Mouse (Mus musculus) hindbrain, postnatal 0 days (tissue): ENCODE results near the gene Apoc2. TPM values are rescaled to one million over a fixed set of nuclear protein-coding genes. Genes with fewer than 3 reads are reported as not detected.

Experiments used
- ATAC-seq: fragments of 200-750 bp; cut with Nextera tagmentation; 2 replicates; pipeline ENCODE4 v1.8.0; 2017; ENCODE audit warnings: mild to moderate bottlenecking, moderate TSS enrichment, moderate library complexity
- DNase-seq: peaks from one replicate; pipeline ENCODE4 v3.0.0-alpha.2; 2015; ENCODE audit warnings: low spot score
- H3K27ac ChIP-seq: fragments of 300-500 bp; sonication (generic); 2 replicates; pipeline ENCODE4 v1.5.1; 2014; ENCODE audit warnings: mild to moderate bottlenecking
- H3K27me3 ChIP-seq: fragments of 300-500 bp; sonication (generic); 2 replicates; pipeline ENCODE4 v1.6.1; 2014; ENCODE audit warnings: low read length, mixed read lengths; ENCODE audit not compliant: insufficient read depth
- H3K36me3 ChIP-seq: fragments of 300-500 bp; sonication (generic); 2 replicates; pipeline ENCODE4 v1.6.1; 2014; ENCODE audit warnings: low read length, mixed read lengths; ENCODE audit not compliant: insufficient read depth
- H3K4me1 ChIP-seq: fragments of 300-500 bp; sonication (generic); 2 replicates; pipeline ENCODE4 v1.6.1; 2014; ENCODE audit warnings: antibody characterized with exemption, low read length, mixed read lengths; ENCODE audit not compliant: insufficient read depth
- H3K4me2 ChIP-seq: fragments of 300-500 bp; sonication (generic); 2 replicates; pipeline ENCODE4 v1.6.1; 2014; ENCODE audit warnings: low read depth, mild to moderate bottlenecking, low read length, moderate library complexity, mixed read lengths
- H3K4me3 ChIP-seq: fragments of 300-500 bp; sonication (generic); 2 replicates; pipeline ENCODE4 v1.5.1; 2014; ENCODE audit warnings: low read length
- H3K9ac ChIP-seq: fragments of 300-500 bp; sonication (generic); replicated peaks from 2 replicates; pipeline ENCODE4 v1.6.1; 2014; ENCODE audit warnings: mild to moderate bottlenecking, low read length, moderate library complexity, mixed read lengths
- H3K9me3 ChIP-seq: fragments of 300-500 bp; sonication (generic); 2 replicates; pipeline ENCODE4 v1.6.1; 2016; ENCODE audit warnings: low read length, mixed read lengths
- CTCF ChIP-seq: IDR thresholded peaks from 2 replicates; pipeline ENCODE4 v1.5.1; 2016; ENCODE audit warnings: antibody characterized with exemption, control low read depth, low read depth
- WGBS: fragments of 180-500 bp; shearing (Covaris S2); extraction: QIAGEN DNeasy Blood & Tissue Kit; methylation state at CpG from one replicate; pipeline ENCODE4 v1.1.7; 2014; 5-methylcytosine and 5-hydroxymethylcytosine counted together
- polyA plus RNA-seq: library from polyadenylated mRNA; unstranded; fragments of >200 nt; fragmentation: Nextera tagmentation; extraction: Ambion mirVana; gene quantifications from 2 replicates; pipeline ENCODE4 v1.2.1, GENCODE M21; 2015
- total RNA-seq: library from RNA; depleted of rRNA; stranded (reverse); fragments of >200 nt; gene quantifications from 2 replicates; pipeline ENCODE4 v1.2.3, GENCODE M21; 2014

Gene Apoc2
- total and polyA plus RNA-seq, 2 experiments from 2014 or later = 0.38 TPM; not detected in 1

- 83% methylated on average over 2 of the region's 2 CpGs for WGBS
- no peak overlapping the region for H3K4me3 ChIP-seq
Measured at GRCm38 (mm10) chr7:19716822-19717221, 39.1 kb upstream of the Apoc2 start.

GRCm38 (mm10) chr7:19716055-19716682, 38.4 kb upstream of the Apoc2 start:
- Histone ChIP-seq H3K9me3 (0 out of 2 replicates have a peak, but pooled peaks cover 2% of the 10 kb centered on the region), H3K27me3 (no peaks in the 10 kb centered on the region), H3K27ac (peak overlapping the region; percentile 87), H3K4me2 (peak overlapping the region; percentile 49), H3K9ac (peak overlapping the region; percentile 46), H3K36me3 (peaks cover 10% of the 10 kb centered on the region; the same call in 1 of the 2 replicates), H3K4me3 (peak overlapping the region; percentile 18), H3K4me1 (peaks cover 9% of the 10 kb centered on the region; the same call in 1 of the 2 replicates)
- ATAC-seq (no peak), DNase-seq (no peak)
- no peak for TF ChIP-seq CTCF
- 4% methylated on average over 18 of the region's 18 CpGs for WGBS

More at GRCm38 (mm10) chr7:19716822-19717221, 39.1 kb upstream of the Apoc2 start:
- H3K9me3 ChIP-seq = 0 out of 2 replicates have a peak, but pooled peaks cover 2% of the 10 kb centered on the region
- DNase-seq (no peak), ATAC-seq (no peak)
- TF ChIP-seq CTCF = no peak
- H3K9ac ChIP-seq = peak overlapping the region; percentile 46; the same call in 1 of the 2 replicates
- H3K27ac ChIP-seq = peak overlapping the region; percentile 87
- H3K4me1 ChIP-seq = peaks cover 9% of the 10 kb centered on the region; the same call in 1 of the 2 replicates
- peaks cover 4% of the 10 kb centered on the region; the same call in 1 of the 2 replicates for H3K36me3 ChIP-seq
- peak overlapping the region; percentile 49 for H3K4me2 ChIP-seq
- no peaks in the 10 kb centered on the region for H3K27me3 ChIP-seq

GRCm38 (mm10) chr7:19715239-19716054, 37.7 kb upstream of the Apoc2 start, which contains the start of gene Tomm40:
Gene Tomm40 (minus strand): TSS chr7:19715438.
- Histone ChIP-seq H3K4me1 (peaks cover 9% of the 10 kb centered on the region; the same call in 1 of the 2 replicates), H3K27me3 (no peaks in the 10 kb centered on the region), H3K4me3 (peak within 1 kb of the TSS; percentile 98), H3K4me2 (peak within 1 kb of the TSS; percentile 95), H3K36me3 (peaks cover 10% of the 10 kb centered on the region; the same call in 1 of the 2 replicates), H3K9me3 (no peaks in the 10 kb centered on the region), H3K9ac (peak within 1 kb of the TSS; percentile 98), H3K27ac (peak within 1 kb of the TSS; percentile 91)
- DNase-seq (peak; percentile 100), ATAC-seq (peak; percentile 99)
- peak; percentile 10; the same call in 1 of the 2 replicates for TF ChIP-seq CTCF
- WGBS = 1% methylated on average over 57 of the region's 59 CpGs

- Histone ChIP-seq H3K9ac (peak overlapping the region; percentile 98), H3K9me3 (no peaks in the 10 kb centered on the region), H3K27me3 (no peaks in the 10 kb centered on the region), H3K27ac (peak overlapping the region; percentile 91), H3K4me3 (peak overlapping the region; percentile 98), H3K4me2 (peak overlapping the region; percentile 95), H3K36me3 (peaks cover 12% of the 10 kb centered on the region; the same call in 1 of the 2 replicates), H3K4me1 (peaks cover 9% of the 10 kb centered on the region; the same call in 1 of the 2 replicates)
- under 1% methylated on average over 39 of the region's 39 CpGs for WGBS
- DNase-seq = peak; percentile 15
- ATAC-seq = no peak
- TF ChIP-seq CTCF = no peak
Measured at GRCm38 (mm10) chr7:19714836-19715235, 37.1 kb upstream of the Apoc2 start.

GRCm38 (mm10) chr7:19713598-19713997, 35.9 kb upstream of the Apoc2 start:
- Histone ChIP-seq H3K4me1 (peaks cover 9% of the 10 kb centered on the region; the same call in 1 of the 2 replicates), H3K9ac (no peak overlapping the region), H3K36me3 (peaks cover 24% of the 10 kb centered on the region; the same call in 1 of the 2 replicates), H3K4me3 (no peak overlapping the region), H3K27me3 (no peaks in the 10 kb centered on the region), H3K27ac (no peak overlapping the region), H3K9me3 (no peaks in the 10 kb centered on the region), H3K4me2 (no peak overlapping the region)
- WGBS = 89% methylated on average over 9 of the region's 9 CpGs
- no peak for TF ChIP-seq CTCF
- ATAC-seq (no peak), DNase-seq (no peak)

GRCm38 (mm10) chr7:19713196-19713595, 35.5 kb upstream of the Apoc2 start:
- no peak overlapping the region for H3K4me3 ChIP-seq
- peaks cover 9% of the 10 kb centered on the region; the same call in 1 of the 2 replicates for H3K4me1 ChIP-seq
- H3K4me2 ChIP-seq = no peak overlapping the region
- no peaks in the 10 kb centered on the region for H3K27me3 ChIP-seq
- no peak overlapping the region for H3K27ac ChIP-seq
- peak; percentile 53 for TF ChIP-seq CTCF
- 53% methylated on average over 4 of the region's 4 CpGs for WGBS
- H3K9me3 ChIP-seq = no peaks in the 10 kb centered on the region
- no peak for ATAC-seq
- peaks cover 26% of the 10 kb centered on the region; the same call in 1 of the 2 replicates for H3K36me3 ChIP-seq
- H3K9ac ChIP-seq = no peak overlapping the region
- DNase-seq = peak; percentile 19
